Mouse (Mus musculus): ENCODE measurements around the gene Gmeb1. TPM values are rescaled to one million over a fixed set of nuclear protein-coding genes. Genes with fewer than 3 reads are reported as not detected.
"Not testable (repeated sequence)": the region's sequence is repeated elsewhere in the genome, so short reads cannot be mapped to it uniquely, and the experiment has no call there.

The Gmeb1 gene
- 20.7 and 21.6 TPM in 2 replicates for polyA plus RNA-seq (2012; rRNA removed)

GRCm38 (mm10) chr4:132261514-132262357, at the start of gene Gmeb1:
Gene Gmeb1 (minus strand): TSS chr4:132261602.
- DNase-seq (ENCODE audit: extremely low spot score in 1 of 2, low spot score in 1 of 2): peak in 1 of 2 experiments; percentile 75

- peak; percentile 34 to 59 for DNase-seq (ENCODE audit: extremely low spot score in 1 of 2, low spot score in 1 of 2)
Observed at GRCm38 (mm10) chr4:132309849-132310472, 48.6 kb upstream of the Gmeb1 start.

GRCm38 (mm10) chr4:132309140-132309848, 47.9 kb upstream of the Gmeb1 start:
- DNase-seq (ENCODE audit: extremely low spot score in 1 of 2, low spot score in 1 of 2): peak in 1 of 2 experiments; percentile 38

GRCm38 (mm10) chr4:132308437-132309139, 47.2 kb upstream of the Gmeb1 start:
- peak; percentile 85 to 94 for DNase-seq (ENCODE audit: extremely low spot score in 1 of 2, low spot score in 1 of 2)

- no peak for DNase-seq (ENCODE audit: extremely low spot score in 1 of 2, low spot score in 1 of 2)
Observed at GRCm38 (mm10) chr4:132306004-132306403, 44.6 kb upstream of the Gmeb1 start.

GRCm38 (mm10) chr4:132305276-132305675, 43.9 kb upstream of the Gmeb1 start:
- no peak for DNase-seq (ENCODE audit: extremely low spot score in 1 of 2, low spot score in 1 of 2)

GRCm38 (mm10) chr4:132303484-132303883, 42.1 kb upstream of the Gmeb1 start:
- not testable (repeated sequence) for DNase-seq (ENCODE audit: extremely low spot score in 1 of 2, low spot score in 1 of 2)

- DNase-seq (ENCODE audit: extremely low spot score in 1 of 2, low spot score in 1 of 2): peak; percentile 33 to 77
Observed at GRCm38 (mm10) chr4:132302939-132303479, 41.6 kb upstream of the Gmeb1 start, which contains the start of gene Rab42. Gene Rab42 (minus strand): TSS chr4:132303385.

- DNase-seq (ENCODE audit: extremely low spot score in 1 of 2, low spot score in 1 of 2): peak in 1 of 2 experiments; percentile 17
Observed at GRCm38 (mm10) chr4:132301965-132302938, 40.9 kb upstream of the Gmeb1 start.

- no peak for DNase-seq (ENCODE audit: extremely low spot score in 1 of 2, low spot score in 1 of 2)
Observed at GRCm38 (mm10) chr4:132301486-132301885, 40.1 kb upstream of the Gmeb1 start.

GRCm38 (mm10) chr4:132299849-132300248, 38.4 kb upstream of the Gmeb1 start:
- no peak for DNase-seq (ENCODE audit: extremely low spot score in 1 of 2, low spot score in 1 of 2)

- DNase-seq (ENCODE audit: extremely low spot score in 1 of 2, low spot score in 1 of 2): no peak
Observed at GRCm38 (mm10) chr4:132295696-132296390, 34.4 kb upstream of the Gmeb1 start.

GRCm38 (mm10) chr4:132293682-132294240, 32.4 kb upstream of the Gmeb1 start:
- no peak for DNase-seq (ENCODE audit: extremely low spot score in 1 of 2, low spot score in 1 of 2)

GRCm38 (mm10) chr4:132292988-132293387, 31.6 kb upstream of the Gmeb1 start:
- peak in 1 of 2 experiments; percentile 57 for DNase-seq (ENCODE audit: extremely low spot score in 1 of 2, low spot score in 1 of 2)

GRCm38 (mm10) chr4:132291624-132292335, 30.4 kb upstream of the Gmeb1 start:
- no peak for DNase-seq (ENCODE audit: extremely low spot score in 1 of 2, low spot score in 1 of 2)

- DNase-seq (ENCODE audit: extremely low spot score in 1 of 2, low spot score in 1 of 2): no peak
Observed at GRCm38 (mm10) chr4:132291056-132291455, 29.7 kb upstream of the Gmeb1 start.

- DNase-seq (ENCODE audit: extremely low spot score in 1 of 2, low spot score in 1 of 2): not testable (repeated sequence)
Observed at GRCm38 (mm10) chr4:132288840-132289239, 27.4 kb upstream of the Gmeb1 start.

All from frontal cortex, adult 2 months (tissue).